Mouse (Mus musculus) CH12.LX (cell line): ENCODE data around the gene Ube2g1. TPM values are rescaled to one million over a fixed set of nuclear protein-coding genes. Genes with fewer than 3 reads are reported as not detected.

ENCODE experiments used
- DNase-seq: peaks from one replicate; pipeline ENCODE4 v3.0.0-alpha.2; 2013; ENCODE audit errors: extremely low read depth
- H3K27ac ChIP-seq: 2 replicates; pipeline ENCODE4 v1.5.1; 2012; ENCODE audit warnings: low read depth, mild to moderate bottlenecking, control low read depth, moderate library complexity; ENCODE audit not compliant: insufficient read depth
- H3K27me3 ChIP-seq: replicated peaks from 2 replicates; pipeline ENCODE3; 2012; ENCODE audit warnings: inconsistent platforms
- H3K36me3 ChIP-seq, 2 experiments: replicated peaks in 1 of 2; 2 replicates each; pipeline versions ENCODE3 to v1.6.1; 2012; ENCODE audit warnings: inconsistent platforms in 1 of 2, low read length in 1 of 2, mild to moderate bottlenecking in 1 of 2, mixed read lengths in 1 of 2, moderate library complexity in 1 of 2; ENCODE audit not compliant: control insufficient read depth in 1 of 2, insufficient read depth in 1 of 2
- H3K4me1 ChIP-seq, 2 experiments: 2 replicates each; pipeline ENCODE4 v1.6.1; 2012; ENCODE audit warnings: inconsistent platforms in 1 of 2, moderate library complexity in 1 of 2; ENCODE audit not compliant: insufficient read depth in 2 of 2, control insufficient read depth in 1 of 2
- H3K4me2 ChIP-seq: 2 replicates; pipeline ENCODE4 v1.6.1; 2012; ENCODE audit warnings: low read depth, mild to moderate bottlenecking, control low read depth; ENCODE audit not compliant: poor library complexity, insufficient read depth, severe bottlenecking
- H3K4me3 ChIP-seq, 3 experiments: fragments of 150-350 bp in 1 of 3; sonication (generic) in 1 of 3; replicated peaks in 1 of 3; 2 replicates each; pipeline versions ENCODE3 to v1.5.1; 2011 to 2012; ENCODE audit warnings: low read depth in 2 of 3, low read length in 2 of 3, mild to moderate bottlenecking in 2 of 3, moderate library complexity in 2 of 3, control low read depth in 1 of 3, improper control_type of control experiment in 1 of 3, inconsistent platforms in 1 of 3, mixed read lengths in 1 of 3; ENCODE audit not compliant: poor library complexity in 1 of 3
- H3K79me2 ChIP-seq: replicated peaks from 2 replicates; pipeline ENCODE4 v1.6.1; 2012; ENCODE audit warnings: mild to moderate bottlenecking, moderate library complexity; ENCODE audit not compliant: control insufficient read depth, poor library complexity, insufficient read depth, severe bottlenecking; ENCODE audit errors: extremely low read depth
- H3K9ac ChIP-seq: 2 replicates; pipeline ENCODE4 v1.6.1; 2012; ENCODE audit warnings: low read depth, mild to moderate bottlenecking, control low read depth, moderate library complexity; ENCODE audit not compliant: insufficient read depth
- H3K9me3 ChIP-seq: replicated peaks from 2 replicates; pipeline ENCODE3; 2012; ENCODE audit warnings: low read length, inconsistent platforms, mixed read lengths
- BHLHE40 ChIP-seq: IDR thresholded peaks from 2 replicates; pipeline ENCODE4 v1.6.1; 2011; ENCODE audit warnings: mild to moderate bottlenecking, low read depth, low read length, improper control_type of control experiment
- CHD1 ChIP-seq: IDR thresholded peaks from 2 replicates; pipeline ENCODE4 v1.6.1; 2012; ENCODE audit warnings: low read depth, low read length, improper control_type of control experiment, inconsistent platforms
- CHD2 ChIP-seq: IDR thresholded peaks from 2 replicates; pipeline ENCODE4 v1.6.1; 2011; ENCODE audit warnings: low read length, improper control_type of control experiment
- E2F4 ChIP-seq: IDR thresholded peaks from 2 replicates; pipeline ENCODE4 v1.6.1; 2011; ENCODE audit warnings: low read depth, low read length, improper control_type of control experiment; ENCODE audit not compliant: insufficient replicate concordance
- EP300 ChIP-seq: IDR thresholded peaks from 2 replicates; pipeline ENCODE4 v1.6.1; 2011; ENCODE audit warnings: low read length, improper control_type of control experiment
- ETS1 ChIP-seq: conservative IDR thresholded peaks from 2 replicates; pipeline ENCODE4 v1.6.1; 2012; ENCODE audit warnings: low read depth, mild to moderate bottlenecking, inconsistent platforms, low read length, improper control_type of control experiment, moderate library complexity
- HCFC1 ChIP-seq: IDR thresholded peaks from 2 replicates; pipeline ENCODE4 v1.6.1; 2012; ENCODE audit warnings: low read depth, mild to moderate bottlenecking, inconsistent platforms, low read length, improper control_type of control experiment
- IRF4 ChIP-seq: IDR thresholded peaks from 2 replicates; pipeline ENCODE4 v1.6.1; 2014; ENCODE audit warnings: low read depth, mild to moderate bottlenecking, inconsistent platforms, low read length, improper control_type of control experiment
- JUN ChIP-seq: IDR thresholded peaks from 2 replicates; pipeline ENCODE4 v1.6.1; 2011; ENCODE audit warnings: low read depth, mild to moderate bottlenecking, low read length, improper control_type of control experiment, moderate library complexity; ENCODE audit not compliant: insufficient read depth
- JUND ChIP-seq: conservative IDR thresholded peaks from 2 replicates; pipeline ENCODE4 v1.6.1; 2011; ENCODE audit warnings: low read depth, low read length, improper control_type of control experiment
- KAT2A ChIP-seq: IDR thresholded peaks from 2 replicates; pipeline ENCODE4 v1.6.1; 2012; ENCODE audit warnings: low read length, improper control_type of control experiment, inconsistent platforms; ENCODE audit not compliant: insufficient replicate concordance
- MAFK ChIP-seq: IDR thresholded peaks from 2 replicates; pipeline ENCODE4 v1.6.1; 2011; ENCODE audit warnings: low read length, improper control_type of control experiment; ENCODE audit not compliant: insufficient replicate concordance
- MAX ChIP-seq: IDR thresholded peaks from 2 replicates; pipeline ENCODE4 v1.6.1; 2011; ENCODE audit warnings: low read length, improper control_type of control experiment
- MEF2A ChIP-seq: IDR thresholded peaks from 2 replicates; pipeline ENCODE4 v1.6.1; 2014; ENCODE audit warnings: low read depth, mild to moderate bottlenecking, inconsistent platforms, low read length, improper control_type of control experiment, borderline replicate concordance
- MXI1 ChIP-seq: IDR thresholded peaks from 2 replicates; pipeline ENCODE4 v1.6.1; 2011; ENCODE audit warnings: mild to moderate bottlenecking, low read depth, low read length, improper control_type of control experiment
- MYC ChIP-seq: IDR thresholded peaks from 2 replicates; pipeline ENCODE4 v1.6.1; 2011; ENCODE audit warnings: low read depth, mild to moderate bottlenecking, improper control_type of control experiment, low read length
- NELFE ChIP-seq: IDR thresholded peaks from 2 replicates; pipeline ENCODE4 v1.6.1; 2011; ENCODE audit warnings: low read depth, low read length, improper control_type of control experiment
- NRF1 ChIP-seq: IDR thresholded peaks from 2 replicates; pipeline ENCODE4 v1.6.1; 2014; ENCODE audit warnings: low read depth, mild to moderate bottlenecking, inconsistent platforms, low read length, improper control_type of control experiment, moderate library complexity
- PAX5 ChIP-seq: IDR thresholded peaks from 2 replicates; pipeline ENCODE4 v1.6.1; 2012; ENCODE audit warnings: low read length, inconsistent platforms, mixed read lengths
- RAD21 ChIP-seq: IDR thresholded peaks from 2 replicates; pipeline ENCODE4 v1.6.1; 2011; ENCODE audit warnings: low read depth, mild to moderate bottlenecking, low read length, improper control_type of control experiment, moderate library complexity
- RCOR1 ChIP-seq: conservative IDR thresholded peaks from 2 replicates; pipeline ENCODE4 v1.6.1; 2012; ENCODE audit warnings: low read depth, mild to moderate bottlenecking, inconsistent platforms, low read length, improper control_type of control experiment
- SIN3A ChIP-seq: IDR thresholded peaks from 2 replicates; pipeline ENCODE4 v1.6.1; 2012; ENCODE audit warnings: low read length, improper control_type of control experiment, inconsistent platforms
- SMC3 ChIP-seq: IDR thresholded peaks from 2 replicates; pipeline ENCODE4 v1.6.1; 2011; ENCODE audit warnings: low read depth, low read length, improper control_type of control experiment
- TBP ChIP-seq: conservative IDR thresholded peaks from 2 replicates; pipeline ENCODE4 v1.6.1; 2011; ENCODE audit warnings: low read depth, low read length, improper control_type of control experiment
- TCF12 ChIP-seq: IDR thresholded peaks from 2 replicates; pipeline ENCODE4 v1.6.1; 2014; ENCODE audit warnings: low read depth, mild to moderate bottlenecking, inconsistent platforms, low read length, improper control_type of control experiment
- UBTF ChIP-seq: IDR thresholded peaks from 2 replicates; pipeline ENCODE4 v1.6.1; 2012; ENCODE audit warnings: low read depth, mild to moderate bottlenecking, inconsistent platforms, low read length, improper control_type of control experiment, moderate library complexity
- USF1 ChIP-seq: IDR thresholded peaks from 2 replicates; pipeline ENCODE4 v1.6.1; 2014; ENCODE audit warnings: low read depth, mild to moderate bottlenecking, inconsistent platforms, low read length, improper control_type of control experiment
- USF2 ChIP-seq: conservative IDR thresholded peaks from 2 replicates; pipeline ENCODE4 v1.6.1; 2011; ENCODE audit warnings: low read depth, low read length, improper control_type of control experiment
- ZC3H11A ChIP-seq: IDR thresholded peaks from 2 replicates; pipeline ENCODE4 v1.6.1; 2012; ENCODE audit warnings: low read depth, mild to moderate bottlenecking, inconsistent platforms, low read length, improper control_type of control experiment
- ZKSCAN1 ChIP-seq: IDR thresholded peaks from 2 replicates; pipeline ENCODE4 v1.6.1; 2012; ENCODE audit warnings: low read depth, inconsistent platforms, low read length, improper control_type of control experiment, borderline replicate concordance
- ZNF384 ChIP-seq: IDR thresholded peaks from 2 replicates; pipeline ENCODE4 v1.6.1; 2012; ENCODE audit warnings: low read depth, low read length, improper control_type of control experiment, inconsistent platforms
- dilution Hi-C: fragments of 300-500 bp; cut with MboI; formaldehyde crosslinking; loops from 2 replicates; pipeline ENCODE4 v1.14.3; 2020; ENCODE audit warnings: low sequenced_read_pairs; ENCODE audit not compliant: extremely low pct_unique_long_range_greater_than_20kb, extremely low pct_ligation_motif_present
- in situ Hi-C: fragments of 300-500 bp; cut with MboI; formaldehyde crosslinking; loops from 3 replicates; pipeline ENCODE4 v1.14.3; 2019; ENCODE audit warnings: low sequenced_read_pairs, low pct_ligation_motif_present, low pct_unique_long_range_greater_than_20kb, mixed read lengths
- polyA plus RNA-seq: library from polyadenylated mRNA; unstranded; fragments of >175 nt; gene quantifications from 2 replicates; pipeline ENCODE4 v1.2.1, GENCODE M21; 2012; ENCODE audit warnings: low read depth; ENCODE audit not compliant: insufficient read length
- total RNA-seq, 2 experiments: library from RNA; depleted of rRNA; stranded (reverse); fragments of 300-350 nt in 1 of 2; fragments of >200 nt in 1 of 2; gene quantifications; 2 replicates each; pipeline ENCODE4 v1.2.3; 2012 to 2014

Gene Ube2g1
- total and polyA plus RNA-seq, 3 experiments: 34.5 to 74.4 (median 73.8) TPM

DNA sequence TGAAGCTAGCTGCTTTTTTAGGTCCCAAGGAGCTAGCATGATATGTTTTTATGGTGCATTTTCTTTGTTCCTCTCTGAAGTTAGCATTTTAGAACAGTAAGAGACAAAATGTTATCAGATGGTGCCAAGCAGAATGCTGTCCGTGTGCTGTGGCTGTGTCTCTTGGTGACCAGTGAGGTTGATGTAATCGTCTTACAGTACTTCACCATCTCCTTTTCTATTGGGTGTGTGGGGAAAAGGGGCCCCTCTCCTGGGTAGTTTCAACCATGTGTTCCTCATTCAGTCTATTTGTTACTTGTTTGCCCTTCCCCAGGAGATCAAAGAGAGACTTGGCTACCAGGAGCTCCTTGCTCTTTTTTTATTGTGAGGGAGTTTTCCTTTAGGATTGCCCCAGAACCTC, 116.1 kb downstream of the Ube2g1 start:
- peak overlapping the region; percentile 54; the same call in 1 of the 2 replicates for H3K4me2 ChIP-seq
- peak; percentile 74 for DNase-seq
- peak overlapping the region; percentile 51; the same call in 1 of the 2 replicates for H3K27ac ChIP-seq
- H3K9me3 ChIP-seq: no peaks in the 10 kb centered on the region
- H3K9ac ChIP-seq: peak overlapping the region; percentile 63
- H3K4me3 ChIP-seq: no peak overlapping the region
- peaks cover 10% of the 10 kb centered on the region; the same call in 1 of the 2 replicates for H3K79me2 ChIP-seq
- in situ Hi-C loops: no loop called here
- peak; percentile 52; the same call in 1 of the 2 replicates for TF ChIP-seq TBP
- TF ChIP-seq MXI1: peak; percentile 22; the same call in 1 of the 2 replicates
- TF ChIP-seq HCFC1: 0 out of 2 replicates have a peak, but pooled peaks have one; percentile 26
- TF ChIP-seq SMC3: no peak
- TF ChIP-seq ZNF384: 0 out of 2 replicates have a peak, but pooled peaks have one; percentile 15
- TF ChIP-seq MYC: peak; percentile 87; the same call in 1 of the 2 replicates
- TF ChIP-seq, all 38 proteins: peak for 5
- Histone ChIP-seq H3K36me3 (peaks cover 24 to 64% of the 10 kb centered on the region in 2 experiments), H3K4me1 (peaks cover 10 to 35% of the 10 kb centered on the region in 2 experiments), H3K27me3 (no peaks in the 10 kb centered on the region)
- dilution Hi-C loops: no loop called here

DNA sequence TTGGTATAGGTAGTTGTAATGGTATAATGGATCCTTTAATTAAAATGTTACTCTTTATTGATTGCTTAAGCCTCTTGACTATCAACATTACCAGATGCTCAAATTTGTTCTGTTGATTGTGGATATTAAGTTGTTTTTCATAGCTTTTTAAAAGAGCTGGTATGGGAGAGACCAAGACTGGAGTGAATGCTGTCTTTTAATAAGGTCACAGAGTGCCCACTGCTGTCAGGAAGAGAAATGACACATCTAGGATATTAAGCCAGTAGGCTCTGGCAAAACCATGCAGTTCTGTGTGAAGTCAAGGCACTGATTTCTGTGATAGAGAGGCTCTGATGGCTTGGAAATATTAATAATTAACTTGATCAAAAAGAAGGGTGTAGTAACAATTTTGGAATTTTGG, 116.8 kb downstream of the Ube2g1 start:
- H3K36me3 ChIP-seq: peaks cover 25 to 66% of the 10 kb centered on the region in 2 experiments
- peaks cover 10% of the 10 kb centered on the region; the same call in 1 of the 2 replicates for H3K79me2 ChIP-seq
- in situ Hi-C loops: no loop called here
- H3K4me2 ChIP-seq: no peak overlapping the region
- dilution Hi-C loops: no loop called here
- H3K4me3 ChIP-seq: no peak overlapping the region
- peak overlapping the region; percentile 63; the same call in 1 of the 2 replicates for H3K9ac ChIP-seq
- H3K27ac ChIP-seq: no peak overlapping the region
- peaks cover 7 to 28% of the 10 kb centered on the region in 2 experiments for H3K4me1 ChIP-seq
- peak; percentile 62 for DNase-seq
- H3K9me3 ChIP-seq: no peaks in the 10 kb centered on the region
- H3K27me3 ChIP-seq: no peaks in the 10 kb centered on the region
- TF ChIP-seq MAFK: no peak
- no peak for TF ChIP-seq USF2
- no peak for TF ChIP-seq MAX
- no peak for TF ChIP-seq HCFC1
- no peak for TF ChIP-seq CHD2
- no peak for TF ChIP-seq NELFE
- TF ChIP-seq NRF1: no peak
- no peak for TF ChIP-seq ETS1
- TF ChIP-seq ZKSCAN1: no peak
- TF ChIP-seq RAD21: peak; percentile 93
- TF ChIP-seq IRF4: 0 out of 2 replicates have a peak, but pooled peaks have one; percentile 39
- peak; percentile 47; the same call in 1 of the 2 replicates for TF ChIP-seq ZC3H11A
- TF ChIP-seq TBP: no peak
- peak; percentile 94 for TF ChIP-seq SMC3
- TF ChIP-seq EP300: no peak
- no peak for TF ChIP-seq ZNF384
- no peak for TF ChIP-seq MXI1
- TF ChIP-seq RCOR1: no peak
- no peak for TF ChIP-seq SIN3A
- TF ChIP-seq CHD1: no peak; the same call in 1 of the 2 replicates
- no peak for TF ChIP-seq KAT2A
- TF ChIP-seq BHLHE40: no peak
- no peak for TF ChIP-seq TCF12
- TF ChIP-seq MEF2A: no peak
- TF ChIP-seq USF1: no peak
- TF ChIP-seq JUN: no peak
- TF ChIP-seq JUND: no peak
- no peak for TF ChIP-seq PAX5
- no peak for TF ChIP-seq E2F4
- no peak for TF ChIP-seq MYC
- no peak for TF ChIP-seq UBTF
